ENCODE assay signal across 18 mouse cellular contexts in the genomic region with DNA sequence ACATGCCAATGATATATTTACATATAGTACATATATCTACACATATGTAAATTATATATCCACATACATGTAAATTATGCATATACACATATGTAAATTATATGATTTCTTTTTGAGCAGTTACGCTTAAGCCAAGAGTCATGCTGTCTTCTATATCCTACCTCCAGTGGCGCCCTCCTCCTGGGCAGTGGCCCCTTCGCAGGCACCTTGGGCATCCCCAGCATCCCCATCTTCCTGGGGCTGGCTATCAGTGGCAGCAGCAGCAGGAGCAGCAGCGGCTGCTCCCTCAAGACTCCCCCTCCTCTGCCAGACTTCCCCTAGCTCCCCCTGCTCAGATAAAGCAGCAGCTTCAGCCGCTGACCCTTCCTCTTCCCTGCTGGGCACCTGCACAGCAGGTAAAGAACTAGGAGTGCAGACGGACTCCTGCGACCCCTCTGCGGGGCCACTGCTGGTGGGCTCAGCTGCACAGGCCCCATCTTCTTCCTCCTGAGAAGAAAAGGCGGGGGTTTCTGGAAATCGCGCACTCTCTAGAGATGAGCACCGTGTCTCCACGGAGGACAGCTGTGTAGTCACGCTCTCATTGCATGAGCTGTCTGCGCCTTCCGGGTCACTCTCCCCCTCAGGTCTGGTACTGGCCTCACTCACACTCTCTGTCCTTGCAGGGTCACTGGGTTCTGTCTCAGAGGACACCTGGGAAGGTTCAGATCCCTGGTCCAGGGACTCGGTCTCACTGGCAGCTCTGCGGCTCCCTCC.
DNase-seq lines count a peak whose midpoint lies in the region; ATAC-seq lines count a peak whose summit lies in the region.
"Had no signal": no experiment of that assay in that cellular context is flagged by ENCODE, and none has a peak within 500 bp of the region (broad histone marks: within the 10 kb centered on the region; RNA-seq: fewer than 3 reads in every experiment).

No protein-coding gene starts in this region.

- H3K27ac ChIP-seq in lung, embryonic 15.5 days: no peak overlapping the region
- H3K27ac ChIP-seq in forebrain, embryonic 13.5 days: no peak overlapping the region
- H3K27ac ChIP-seq in hindbrain, embryonic 15.5 days (replicated peaks): no peak overlapping the region
- no peak overlapping the region for H3K27ac ChIP-seq in neural tube, embryonic 14.5 days (ENCODE audit: low read depth, low read length)
- no peak overlapping the region for H3K27ac ChIP-seq in liver, embryonic 11.5 days (ENCODE audit: low read depth, low read length)
- no peak overlapping the region for H3K27ac ChIP-seq in heart, embryonic 11.5 days (ENCODE audit: low read depth, low read length)
- H3K27ac ChIP-seq: gastrocnemius, adult 2 months; intestine, embryonic 15.5 days; liver, embryonic 12.5 days had no signal

- H3K4me3 ChIP-seq in lung, embryonic 15.5 days: no peak overlapping the region
- no peak overlapping the region for H3K4me3 ChIP-seq in forebrain, embryonic 13.5 days
- no peak overlapping the region for H3K4me3 ChIP-seq in hindbrain, embryonic 15.5 days
- H3K4me3 ChIP-seq in neural tube, embryonic 14.5 days (ENCODE audit: low read depth, low read length): no peak overlapping the region
- H3K4me3 ChIP-seq in liver, embryonic 11.5 days (ENCODE audit: low read depth, low read length): no peak overlapping the region
- H3K4me3 ChIP-seq in heart, embryonic 11.5 days (ENCODE audit: low read depth, low read length): no peak overlapping the region
- H3K4me3 ChIP-seq: gastrocnemius, adult 2 months; intestine, embryonic 15.5 days; liver, embryonic 12.5 days; megakaryocyte, embryonic 14.5 days had no signal

- H3K27me3 ChIP-seq in lung, embryonic 15.5 days: no peaks in the 10 kb centered on the region
- peaks cover 16% of the 10 kb centered on the region for H3K27me3 ChIP-seq in forebrain, embryonic 13.5 days
- H3K27me3 ChIP-seq in hindbrain, embryonic 15.5 days: no peaks in the 10 kb centered on the region
- no peaks in the 10 kb centered on the region for H3K27me3 ChIP-seq in neural tube, embryonic 14.5 days (ENCODE audit: control insufficient read depth, insufficient read depth, low read length)
- no peaks in the 10 kb centered on the region for H3K27me3 ChIP-seq in liver, embryonic 11.5 days (replicated peaks; ENCODE audit: control insufficient read depth, insufficient read depth, low read length)
- H3K27me3 ChIP-seq in heart, embryonic 11.5 days (ENCODE audit: control insufficient read depth, insufficient read depth, low read length): no peaks in the 10 kb centered on the region
- H3K27me3 ChIP-seq: intestine, embryonic 15.5 days; liver, embryonic 12.5 days had no signal

- H3K4me2 ChIP-seq in lung, embryonic 15.5 days: no peak overlapping the region
- H3K4me2 ChIP-seq in forebrain, embryonic 13.5 days: no peak overlapping the region
- no peak overlapping the region for H3K4me2 ChIP-seq in hindbrain, embryonic 15.5 days
- no peak overlapping the region for H3K4me2 ChIP-seq in neural tube, embryonic 14.5 days (ENCODE audit: low read depth, low read length)
- H3K4me2 ChIP-seq in liver, embryonic 11.5 days: no peak overlapping the region
- no peak overlapping the region for H3K4me2 ChIP-seq in heart, embryonic 11.5 days
- H3K4me2 ChIP-seq: intestine, embryonic 15.5 days; liver, embryonic 12.5 days had no signal

- ATAC-seq in lung, embryonic 15.5 days (ENCODE audit: borderline replicate concordance, extremely low read depth, low FRiP score, low TSS enrichment): 0 out of 2 replicates have a peak, but pooled peaks have one; percentile 31
- 0 out of 2 replicates have a peak, but pooled peaks have one; percentile 37 for ATAC-seq in forebrain, embryonic 13.5 days
- ATAC-seq in hindbrain, embryonic 15.5 days (ENCODE audit: low FRiP score, low read depth): peak; percentile 53; the same call in 1 of the 2 replicates
- ATAC-seq in neural tube, embryonic 14.5 days (ENCODE audit: low read depth): 0 out of 2 replicates have a peak, but pooled peaks have one; percentile 12
- no peak for ATAC-seq in liver, embryonic 11.5 days (replicated peaks; ENCODE audit: low FRiP score)
- ATAC-seq in heart, embryonic 11.5 days (replicated peaks; ENCODE audit: insufficient number of reproducible peaks, low FRiP score, low TSS enrichment): no peak; the same call in 1 of the 2 replicates
- ATAC-seq: intestine, embryonic 15.5 days; liver, embryonic 12.5 days had no signal

- WGBS in lung, embryonic 15.5 days: 53% methylated on average over 18 of the region's 18 CpGs
- WGBS in forebrain, embryonic 13.5 days: 34% methylated on average over 18 of the region's 18 CpGs
- WGBS in hindbrain, embryonic 15.5 days: 41% methylated on average over 18 of the region's 18 CpGs
- 45% methylated on average over 18 of the region's 18 CpGs for WGBS in neural tube, embryonic 14.5 days
- WGBS in liver, embryonic 11.5 days: 61% methylated on average over 18 of the region's 18 CpGs
- WGBS in heart, embryonic 11.5 days (ENCODE audit: insufficient replicate concordance): 48% methylated on average over 18 of the region's 18 CpGs

- no peak overlapping the region for H3K9ac ChIP-seq in lung, embryonic 15.5 days
- H3K9ac ChIP-seq in forebrain, embryonic 13.5 days: no peak overlapping the region
- H3K9ac ChIP-seq in hindbrain, embryonic 15.5 days: no peak overlapping the region
- H3K9ac ChIP-seq in neural tube, embryonic 14.5 days (replicated peaks; ENCODE audit: low read depth, low read length): no peak overlapping the region
- H3K9ac ChIP-seq in liver, embryonic 11.5 days (ENCODE audit: low read depth, low read length): no peak overlapping the region
- H3K9ac ChIP-seq in heart, embryonic 11.5 days (ENCODE audit: low read depth, low read length): no peak overlapping the region
- H3K9ac ChIP-seq: intestine, embryonic 15.5 days; liver, embryonic 12.5 days had no signal

- DNase-seq in lung, adult 18-20 months: no peak
- no peak for DNase-seq in adrenal gland, adult 2 months
- DNase-seq in liver, embryonic 11.5 days (ENCODE audit: low spot score): no peak
- DNase-seq: adrenal gland, postnatal 25 days; cerebellum, adult 9-10 months; gastrocnemius, adult 2 months; heart, adult 18-20 months; heart, postnatal 14 days; kidney, postnatal 36 days; lung, postnatal 10 days had no signal

- H3K36me3 ChIP-seq in lung, embryonic 15.5 days: no peaks in the 10 kb centered on the region
- H3K36me3 ChIP-seq in forebrain, embryonic 13.5 days (ENCODE audit: poor library complexity, severe bottlenecking): no peaks in the 10 kb centered on the region
- no peaks in the 10 kb centered on the region for H3K36me3 ChIP-seq in hindbrain, embryonic 15.5 days
- no peaks in the 10 kb centered on the region for H3K36me3 ChIP-seq in neural tube, embryonic 14.5 days (ENCODE audit: control insufficient read depth, insufficient read depth, low read length)
- H3K36me3 ChIP-seq in liver, embryonic 11.5 days (ENCODE audit: control insufficient read depth, insufficient read depth, low read length): no peaks in the 10 kb centered on the region
- H3K36me3 ChIP-seq in heart, embryonic 11.5 days (ENCODE audit: control insufficient read depth, insufficient read depth, low read length): no peaks in the 10 kb centered on the region
- H3K36me3 ChIP-seq: intestine, embryonic 15.5 days; liver, embryonic 12.5 days had no signal

- no peaks in the 10 kb centered on the region for H3K4me1 ChIP-seq in lung, embryonic 15.5 days
- H3K4me1 ChIP-seq in forebrain, embryonic 13.5 days: no peaks in the 10 kb centered on the region
- H3K4me1 ChIP-seq in hindbrain, embryonic 15.5 days (replicated peaks): no peaks in the 10 kb centered on the region
- H3K4me1 ChIP-seq in neural tube, embryonic 14.5 days (ENCODE audit: control insufficient read depth, insufficient read depth, low read length): no peaks in the 10 kb centered on the region
- H3K4me1 ChIP-seq in liver, embryonic 11.5 days (replicated peaks; ENCODE audit: control insufficient read depth, insufficient read depth, low read length): no peaks in the 10 kb centered on the region
- no peaks in the 10 kb centered on the region for H3K4me1 ChIP-seq in heart, embryonic 11.5 days (ENCODE audit: control insufficient read depth, insufficient read depth, low read length)
- H3K4me1 ChIP-seq: intestine, embryonic 15.5 days; liver, embryonic 12.5 days had no signal

- no peaks in the 10 kb centered on the region for H3K9me3 ChIP-seq in lung, embryonic 15.5 days
- no peaks in the 10 kb centered on the region for H3K9me3 ChIP-seq in forebrain, embryonic 13.5 days (replicated peaks)
- H3K9me3 ChIP-seq in hindbrain, embryonic 15.5 days: no peaks in the 10 kb centered on the region
- no peaks in the 10 kb centered on the region for H3K9me3 ChIP-seq in neural tube, embryonic 14.5 days (ENCODE audit: control insufficient read depth, low read length)
- H3K9me3 ChIP-seq in liver, embryonic 11.5 days (ENCODE audit: control insufficient read depth, low read length): no peaks in the 10 kb centered on the region
- H3K9me3 ChIP-seq in heart, embryonic 11.5 days (replicated peaks; ENCODE audit: control insufficient read depth, low read length): no peaks in the 10 kb centered on the region
- H3K9me3 ChIP-seq: intestine, embryonic 15.5 days; liver, embryonic 12.5 days; megakaryocyte, embryonic 14.5 days had no signal

Comparison
In these comparisons a context has a peak if more than half of its experiments do, and no peak if none do; other contexts are left out.
1. ATAC-seq: peak in lung, embryonic 15.5 days (single experiment), forebrain, embryonic 13.5 days (single experiment), hindbrain, embryonic 15.5 days (single experiment) and neural tube, embryonic 14.5 days (single experiment); none in liver, embryonic 11.5 days (single experiment) and heart, embryonic 11.5 days (single experiment).